Mouse (Mus musculus): ENCODE measurements at regions not wholly inside any gene's neighbourhood (a gene's known extent, or its start where the extent isn't known, plus 50 kb on each side); places are given as distances from the start of the nearest gene placed in this dataset.

GRCm38 (mm10) chr8:102475166-102475802, 310.2 kb downstream of the Cdh11 start:
- H3K9ac ChIP-seq (replicated peaks; ENCODE audit: low read depth, low read length) = no peak overlapping the region
- H3K27ac ChIP-seq (ENCODE audit: low read depth, low read length) = no peak overlapping the region
- H3K4me1 ChIP-seq (ENCODE audit: control insufficient read depth, insufficient read depth, low read length) = no peaks in the 10 kb centered on the region
- no peak overlapping the region for H3K4me2 ChIP-seq (ENCODE audit: low read depth, low read length)
- no peaks in the 10 kb centered on the region for H3K9me3 ChIP-seq (ENCODE audit: control insufficient read depth, low read length)
- 92% methylated on average over 12 of the region's 12 CpGs for WGBS
- no peak for ATAC-seq (ENCODE audit: low read depth)
- H3K4me3 ChIP-seq (ENCODE audit: low read depth, low read length) = no peak overlapping the region
- no peaks in the 10 kb centered on the region for H3K36me3 ChIP-seq (ENCODE audit: control insufficient read depth, insufficient read depth, low read length)
- no peaks in the 10 kb centered on the region for H3K27me3 ChIP-seq (ENCODE audit: control insufficient read depth, insufficient read depth, low read length)

GRCm38 (mm10) chr8:102474192-102474591, 311.2 kb downstream of the Cdh11 start:
- Histone ChIP-seq H3K4me3 (ENCODE audit: low read depth, low read length) (no peak overlapping the region), H3K36me3 (ENCODE audit: control insufficient read depth, insufficient read depth, low read length) (no peaks in the 10 kb centered on the region), H3K27ac (ENCODE audit: low read depth, low read length) (no peak overlapping the region), H3K9ac (replicated peaks; ENCODE audit: low read depth, low read length) (no peak overlapping the region), H3K4me2 (ENCODE audit: low read depth, low read length) (no peak overlapping the region), H3K4me1 (ENCODE audit: control insufficient read depth, insufficient read depth, low read length) (no peaks in the 10 kb centered on the region), H3K9me3 (ENCODE audit: control insufficient read depth, low read length) (no peaks in the 10 kb centered on the region), H3K27me3 (ENCODE audit: control insufficient read depth, insufficient read depth, low read length) (no peaks in the 10 kb centered on the region)
- WGBS = 67% methylated on average over 2 of the region's 2 CpGs
- no peak for ATAC-seq (ENCODE audit: low read depth)

DNA sequence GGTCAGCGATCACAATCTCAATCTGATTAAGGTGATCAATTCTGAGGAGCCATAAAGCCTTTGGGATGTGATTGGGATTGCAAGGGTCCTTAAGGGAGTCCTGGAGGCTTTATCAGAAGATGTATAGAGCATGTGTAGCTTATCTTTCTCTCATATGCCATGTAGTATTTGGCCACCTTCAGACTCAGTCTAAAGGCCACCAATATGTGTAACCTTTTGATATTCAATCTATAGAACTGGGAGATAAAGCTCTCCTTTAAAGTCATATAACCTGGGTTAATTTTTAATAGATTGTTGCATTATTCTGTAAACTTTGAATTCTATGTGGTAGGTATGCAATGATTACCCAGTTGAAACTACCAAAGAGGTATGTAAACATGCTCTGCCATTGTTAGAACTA, 314.1 kb downstream of the Cdh11 start:
- H3K27me3 ChIP-seq (ENCODE audit: control insufficient read depth, insufficient read depth, low read length) = no peaks in the 10 kb centered on the region
- no peaks in the 10 kb centered on the region for H3K9me3 ChIP-seq (ENCODE audit: control insufficient read depth, low read length)
- no peak overlapping the region for H3K9ac ChIP-seq (replicated peaks; ENCODE audit: low read depth, low read length)
- H3K4me2 ChIP-seq (ENCODE audit: low read depth, low read length) = no peak overlapping the region
- no peak overlapping the region for H3K4me3 ChIP-seq (ENCODE audit: low read depth, low read length)
- H3K4me1 ChIP-seq (ENCODE audit: control insufficient read depth, insufficient read depth, low read length) = no peaks in the 10 kb centered on the region
- WGBS = 90% methylated on average over 1 of the region's 1 CpGs
- H3K27ac ChIP-seq (ENCODE audit: low read depth, low read length) = no peak overlapping the region
- ATAC-seq (ENCODE audit: low read depth) = no peak
- H3K36me3 ChIP-seq (ENCODE audit: control insufficient read depth, insufficient read depth, low read length) = no peaks in the 10 kb centered on the region

DNA sequence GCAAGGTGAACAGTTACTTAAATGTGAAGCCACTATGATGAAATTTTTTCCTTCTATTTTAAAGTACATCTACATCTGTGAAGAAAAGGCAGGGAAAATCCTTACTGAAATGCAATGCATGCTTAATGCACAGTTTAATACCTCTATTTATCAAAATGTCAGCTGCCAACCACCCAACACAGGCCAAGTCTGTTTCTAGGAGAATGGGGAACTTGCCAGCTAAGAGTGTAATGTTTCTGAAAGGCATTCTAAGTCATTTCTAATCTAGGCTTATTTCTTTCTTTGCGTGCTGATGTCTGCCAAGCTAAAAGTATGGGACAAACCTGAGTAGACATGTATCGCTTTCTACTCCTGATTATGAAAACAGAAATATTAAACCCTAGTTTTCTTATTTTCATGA, 322.8 kb downstream of the Cdh11 start:
- no peak for ATAC-seq (ENCODE audit: low read depth)
- no peak overlapping the region for H3K9ac ChIP-seq (replicated peaks; ENCODE audit: low read depth, low read length)
- H3K4me1 ChIP-seq (ENCODE audit: control insufficient read depth, insufficient read depth, low read length) = no peaks in the 10 kb centered on the region
- WGBS = 88% methylated on average over 2 of the region's 2 CpGs
- H3K4me2 ChIP-seq (ENCODE audit: low read depth, low read length) = no peak overlapping the region
- H3K9me3 ChIP-seq (ENCODE audit: control insufficient read depth, low read length) = no peaks in the 10 kb centered on the region
- H3K36me3 ChIP-seq (ENCODE audit: control insufficient read depth, insufficient read depth, low read length) = no peaks in the 10 kb centered on the region
- no peak overlapping the region for H3K27ac ChIP-seq (ENCODE audit: low read depth, low read length)
- H3K4me3 ChIP-seq (ENCODE audit: low read depth, low read length) = no peak overlapping the region
- H3K27me3 ChIP-seq (ENCODE audit: control insufficient read depth, insufficient read depth, low read length) = no peaks in the 10 kb centered on the region

DNA sequence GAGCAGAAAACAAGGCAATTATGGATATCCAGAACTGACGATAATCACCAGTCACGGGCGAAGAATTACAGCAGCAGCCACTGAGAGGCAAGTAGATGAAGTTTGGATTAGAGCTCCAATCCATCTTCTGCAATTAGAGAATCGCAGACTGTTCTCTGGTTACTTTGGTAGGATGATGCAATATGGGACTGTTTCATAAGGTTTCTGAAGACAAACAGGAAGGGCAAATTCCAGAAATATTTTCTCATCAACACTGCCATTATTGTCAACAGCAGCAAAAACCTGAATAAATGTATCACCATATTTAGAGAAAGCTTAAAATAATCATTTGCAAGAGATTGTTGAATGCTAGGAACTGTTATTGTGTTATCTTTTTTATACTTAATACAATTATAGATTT, 342.4 kb downstream of the Cdh11 start:
- Histone ChIP-seq H3K9me3 (ENCODE audit: control insufficient read depth, low read length) (no peaks in the 10 kb centered on the region), H3K4me3 (ENCODE audit: low read depth, low read length) (no peak overlapping the region), H3K9ac (replicated peaks; ENCODE audit: low read depth, low read length) (no peak overlapping the region), H3K36me3 (ENCODE audit: control insufficient read depth, insufficient read depth, low read length) (no peaks in the 10 kb centered on the region), H3K4me1 (ENCODE audit: control insufficient read depth, insufficient read depth, low read length) (no peaks in the 10 kb centered on the region), H3K27me3 (ENCODE audit: control insufficient read depth, insufficient read depth, low read length) (no peaks in the 10 kb centered on the region), H3K27ac (ENCODE audit: low read depth, low read length) (no peak overlapping the region), H3K4me2 (ENCODE audit: low read depth, low read length) (no peak overlapping the region)
- WGBS = 79% methylated on average over 4 of the region's 4 CpGs
- no peak for ATAC-seq (ENCODE audit: low read depth)

- ATAC-seq (ENCODE audit: low read depth) = no peak
These were observed 363.6 kb downstream of the Cdh11 start for GRCm38 (mm10) chr8:102421828-102422227.

DNA sequence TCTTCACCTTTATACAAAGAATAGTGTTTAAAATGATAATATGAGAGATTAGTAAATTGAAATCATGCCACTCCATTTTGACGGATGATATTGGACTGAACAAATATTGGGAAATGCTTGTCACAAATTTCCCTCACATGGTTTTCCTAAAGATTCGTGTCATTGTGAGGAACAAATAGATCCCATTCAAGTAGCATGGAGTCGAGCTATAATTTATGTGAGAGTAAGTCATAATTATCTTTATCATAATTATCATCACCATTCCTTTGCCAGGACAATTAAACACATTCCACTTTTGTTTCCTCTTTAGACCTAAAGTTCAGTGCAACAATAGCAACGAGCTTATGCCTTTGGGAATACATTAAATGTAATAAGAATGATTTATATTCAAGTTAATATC, 370.5 kb downstream of the Cdh11 start:
- no peak for ATAC-seq (ENCODE audit: low read depth)
- Histone ChIP-seq H3K9me3 (ENCODE audit: control insufficient read depth, low read length) (no peaks in the 10 kb centered on the region), H3K9ac (replicated peaks; ENCODE audit: low read depth, low read length) (no peak overlapping the region), H3K4me3 (ENCODE audit: low read depth, low read length) (no peak overlapping the region), H3K36me3 (ENCODE audit: control insufficient read depth, insufficient read depth, low read length) (no peaks in the 10 kb centered on the region), H3K27me3 (ENCODE audit: control insufficient read depth, insufficient read depth, low read length) (no peaks in the 10 kb centered on the region), H3K4me1 (ENCODE audit: control insufficient read depth, insufficient read depth, low read length) (no peaks in the 10 kb centered on the region), H3K4me2 (ENCODE audit: low read depth, low read length) (no peak overlapping the region), H3K27ac (ENCODE audit: low read depth, low read length) (no peak overlapping the region)
- 63% methylated on average over 4 of the region's 4 CpGs for WGBS

More at GRCm38 (mm10) chr8:102421828-102422227, 363.6 kb downstream of the Cdh11 start:
- no peaks in the 10 kb centered on the region for H3K4me1 ChIP-seq (ENCODE audit: control insufficient read depth, insufficient read depth, low read length)
- H3K27ac ChIP-seq (ENCODE audit: low read depth, low read length) = no peak overlapping the region
- H3K9me3 ChIP-seq (ENCODE audit: control insufficient read depth, low read length) = no peaks in the 10 kb centered on the region
- 61% methylated on average over 2 of the region's 2 CpGs for WGBS
- H3K4me3 ChIP-seq (ENCODE audit: low read depth, low read length) = no peak overlapping the region
- no peak overlapping the region for H3K4me2 ChIP-seq (ENCODE audit: low read depth, low read length)
- no peak overlapping the region for H3K9ac ChIP-seq (replicated peaks; ENCODE audit: low read depth, low read length)
- no peaks in the 10 kb centered on the region for H3K36me3 ChIP-seq (ENCODE audit: control insufficient read depth, insufficient read depth, low read length)
- no peaks in the 10 kb centered on the region for H3K27me3 ChIP-seq (ENCODE audit: control insufficient read depth, insufficient read depth, low read length)

DNA sequence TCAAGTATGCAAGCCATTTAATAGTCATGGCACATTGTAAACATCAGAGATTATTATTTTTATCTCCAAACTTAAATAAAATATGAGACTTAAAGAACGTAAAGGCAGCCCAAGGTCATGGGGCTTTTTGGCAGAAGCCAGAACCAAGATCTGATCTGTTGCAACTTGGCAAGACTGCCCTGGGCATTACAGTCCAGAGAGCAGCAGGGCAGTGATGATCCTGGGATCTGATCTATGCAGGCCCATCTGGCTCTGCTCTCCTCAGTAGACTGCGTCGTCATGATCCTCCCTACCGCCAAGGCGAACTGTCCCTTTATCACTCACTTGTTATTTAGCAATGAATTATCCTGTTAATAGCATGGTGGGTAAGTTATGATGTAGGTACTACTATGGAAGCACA, 372.0 kb downstream of the Cdh11 start:
- Histone ChIP-seq H3K4me2 (ENCODE audit: low read depth, low read length) (no peak overlapping the region), H3K4me1 (ENCODE audit: control insufficient read depth, insufficient read depth, low read length) (no peaks in the 10 kb centered on the region), H3K27ac (ENCODE audit: low read depth, low read length) (no peak overlapping the region), H3K9me3 (ENCODE audit: control insufficient read depth, low read length) (no peaks in the 10 kb centered on the region), H3K36me3 (ENCODE audit: control insufficient read depth, insufficient read depth, low read length) (no peaks in the 10 kb centered on the region), H3K9ac (replicated peaks; ENCODE audit: low read depth, low read length) (no peak overlapping the region), H3K27me3 (ENCODE audit: control insufficient read depth, insufficient read depth, low read length) (no peaks in the 10 kb centered on the region), H3K4me3 (ENCODE audit: low read depth, low read length) (no peak overlapping the region)
- no peak for ATAC-seq (ENCODE audit: low read depth)
- WGBS = 92% methylated on average over 5 of the region's 5 CpGs

- ATAC-seq (ENCODE audit: low read depth) = no peak
- no peaks in the 10 kb centered on the region for H3K9me3 ChIP-seq (ENCODE audit: control insufficient read depth, low read length)
- WGBS = 77% methylated on average over 4 of the region's 4 CpGs
- no peaks in the 10 kb centered on the region for H3K36me3 ChIP-seq (ENCODE audit: control insufficient read depth, insufficient read depth, low read length)
- H3K4me3 ChIP-seq (ENCODE audit: low read depth, low read length) = no peak overlapping the region
- no peak overlapping the region for H3K4me2 ChIP-seq (ENCODE audit: low read depth, low read length)
- no peak overlapping the region for H3K27ac ChIP-seq (ENCODE audit: low read depth, low read length)
- no peaks in the 10 kb centered on the region for H3K27me3 ChIP-seq (ENCODE audit: control insufficient read depth, insufficient read depth, low read length)
- H3K9ac ChIP-seq (replicated peaks; ENCODE audit: low read depth, low read length) = no peak overlapping the region
- H3K4me1 ChIP-seq (ENCODE audit: control insufficient read depth, insufficient read depth, low read length) = no peaks in the 10 kb centered on the region
These were observed 397.9 kb downstream of the Cdh11 start for GRCm38 (mm10) chr8:102387591-102387990.
